Mouse (Mus musculus) gastrocnemius, adult 2 months (tissue): ENCODE results near the gene Gm28308. TPM values are rescaled to one million over a fixed set of nuclear protein-coding genes. Genes with fewer than 3 reads are reported as not detected.

ENCODE experiments used
- DNase-seq: peaks from one replicate; pipeline ENCODE4 v3.0.0; 2022
- H3K27ac ChIP-seq: fragments of 200-600 bp; 2 replicates; pipeline ENCODE4 v1.8.1; 2022; ENCODE audit warnings: mild to moderate bottlenecking
- H3K4me3 ChIP-seq: fragments of 200-600 bp; 2 replicates; pipeline ENCODE4 v1.8.1; 2022; ENCODE audit warnings: mild to moderate bottlenecking, moderate library complexity
- CTCF ChIP-seq: fragments of 200-600 bp; IDR thresholded peaks from 2 replicates; pipeline ENCODE4 v1.8.1; 2022; ENCODE audit warnings: antibody characterized with exemption, mild to moderate bottlenecking, moderate library complexity
- intact Hi-C: fragments of 180-260 bp; cut with DNase I; formaldehyde crosslinking; loops from one replicate; pipeline ENCODE4 v1.15.1; 2025
- total RNA-seq, 2 experiments: library from RNA; stranded (reverse); gene quantifications; 2 replicates each; pipeline ENCODE4 v1.2.3; 2021

Gm28308 gene
- total RNA-seq, 2 experiments from 2014 or later, result 0.82 TPM; not detected in 1

DNA sequence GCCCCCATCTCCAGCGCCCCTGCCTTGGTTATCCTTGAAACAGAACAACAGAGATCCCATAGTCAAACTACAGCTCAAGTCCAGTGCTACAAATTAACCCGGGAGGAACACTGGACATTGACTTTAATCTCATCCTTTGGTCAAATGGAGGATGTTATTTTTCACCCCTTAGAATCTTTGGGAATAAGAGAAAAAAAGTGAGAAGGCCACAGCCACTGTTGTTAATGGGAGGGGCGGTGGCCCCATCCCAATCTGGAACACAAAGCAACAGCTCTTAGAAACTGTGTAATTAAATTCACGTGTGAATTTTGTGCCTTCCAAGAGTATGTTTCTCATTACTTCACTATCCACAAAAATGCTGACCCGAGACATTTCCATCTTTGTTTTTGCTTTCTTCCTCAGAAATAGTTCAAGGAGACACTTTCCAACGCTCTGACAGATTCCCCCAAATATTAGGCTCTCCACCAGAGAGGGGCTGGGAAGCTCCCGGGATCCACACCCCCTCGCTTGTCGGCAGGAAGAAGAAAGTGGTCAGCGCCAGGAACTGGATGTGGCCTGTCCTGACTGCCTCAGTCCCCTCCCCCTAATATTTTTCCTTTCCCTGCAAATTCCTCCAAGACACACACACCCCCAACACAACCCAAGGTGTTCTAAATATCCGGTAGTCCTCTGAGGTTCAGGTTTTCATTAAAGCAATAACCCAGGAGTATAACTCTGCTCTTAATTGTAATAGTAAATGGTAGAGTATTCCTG, 14.5 kb upstream of the Gm28308 start:
- no peak for TF ChIP-seq CTCF
- peak overlapping the region; percentile 76 for H3K4me3 ChIP-seq
- intact Hi-C loops, result no loop called here
- DNase-seq, result no peak
- peak overlapping the region; percentile 93 for H3K27ac ChIP-seq

DNA sequence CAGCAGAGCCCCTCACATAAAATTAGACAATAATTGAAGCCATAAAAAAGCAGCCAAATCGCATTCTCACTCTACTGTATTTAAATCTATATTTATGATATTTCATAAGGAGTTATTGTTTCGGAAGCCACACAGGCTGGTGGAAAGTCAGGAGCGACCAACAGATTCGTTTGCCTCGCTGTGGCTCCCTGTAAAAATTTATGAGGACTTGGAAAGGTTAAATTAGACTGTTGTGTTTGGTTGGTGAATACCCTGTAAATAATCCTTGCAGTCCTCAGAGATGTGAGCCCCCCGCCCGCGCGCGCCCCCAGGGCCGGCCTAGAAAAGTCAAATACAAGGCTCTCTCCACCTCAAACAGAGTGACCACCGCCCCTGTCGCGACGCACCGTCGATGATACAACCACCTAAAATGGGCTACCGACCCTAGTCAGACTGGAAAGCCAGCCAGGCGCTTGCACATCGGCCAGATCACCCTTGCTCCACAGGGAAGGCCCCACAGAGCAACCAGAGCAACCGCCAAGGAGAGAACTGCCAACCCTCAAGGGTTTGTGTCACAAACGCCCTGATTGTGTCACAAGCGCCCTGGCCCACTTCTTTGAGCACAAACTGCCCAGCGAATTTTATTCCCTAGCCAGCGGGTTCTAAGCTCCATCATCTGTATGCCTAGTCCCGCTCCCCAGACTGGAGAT, 13.6 kb upstream of the Gm28308 start:
- TF ChIP-seq CTCF, result no peak
- Histone ChIP-seq H3K27ac (peak overlapping the region; percentile 93), H3K4me3 (peak overlapping the region; percentile 76)
- intact Hi-C loops, result no loop called here
- no peak for DNase-seq

DNA sequence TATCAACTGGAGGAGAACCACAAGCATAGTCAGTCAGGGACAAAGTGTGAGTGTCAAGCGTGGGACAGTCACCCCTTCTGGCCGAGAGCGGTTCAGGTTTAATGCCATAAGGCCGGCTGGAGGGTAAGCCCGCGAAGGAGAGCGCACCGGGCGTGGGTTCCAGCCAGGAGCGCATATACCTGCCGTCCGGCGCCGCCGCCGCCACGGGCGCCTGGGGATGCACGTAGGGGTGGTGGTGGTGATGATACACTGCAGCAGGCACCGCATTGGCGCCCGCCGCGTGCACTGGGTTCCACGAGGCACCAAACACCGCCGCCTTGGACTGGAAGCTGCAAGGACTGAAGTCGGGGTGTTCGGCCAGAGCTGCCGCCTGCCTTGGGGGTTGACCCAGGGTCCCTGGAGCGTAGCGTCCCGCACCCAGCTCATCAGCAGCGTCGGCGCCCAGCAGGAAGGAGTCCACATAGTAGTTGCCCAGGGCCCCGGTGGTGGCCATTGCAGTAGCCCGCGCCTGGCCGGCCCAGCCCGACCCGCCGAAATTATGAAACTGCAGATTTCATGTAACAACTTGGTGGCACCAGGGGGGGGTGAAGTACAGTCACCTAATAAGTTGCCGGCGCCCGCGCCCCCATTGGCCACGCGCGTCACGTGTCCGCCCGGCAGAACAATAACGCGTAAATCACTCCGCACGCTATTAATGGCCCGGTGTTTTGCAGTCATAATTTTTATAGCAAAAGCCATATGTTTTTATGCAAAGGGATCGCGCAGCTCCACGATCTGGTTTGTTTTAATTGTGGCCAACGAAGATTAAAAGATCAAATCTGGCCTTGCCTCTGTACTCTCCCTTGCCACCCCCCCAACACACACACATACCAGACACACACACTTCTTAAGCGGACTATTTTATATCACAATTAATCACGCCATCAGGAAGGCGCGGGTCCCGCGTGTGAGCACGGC, 12.8 kb upstream of the Gm28308 start:
- DNase-seq, result peak; percentile 93
- Histone ChIP-seq H3K4me3 (peak overlapping the region; percentile 76), H3K27ac (peak overlapping the region; percentile 93)
- intact Hi-C loops, result loop anchor here (2.0 kb wide), 1 partner anchor 15 kb away; no protein-coding TSS in a partner anchor
- no peak for TF ChIP-seq CTCF

DNA sequence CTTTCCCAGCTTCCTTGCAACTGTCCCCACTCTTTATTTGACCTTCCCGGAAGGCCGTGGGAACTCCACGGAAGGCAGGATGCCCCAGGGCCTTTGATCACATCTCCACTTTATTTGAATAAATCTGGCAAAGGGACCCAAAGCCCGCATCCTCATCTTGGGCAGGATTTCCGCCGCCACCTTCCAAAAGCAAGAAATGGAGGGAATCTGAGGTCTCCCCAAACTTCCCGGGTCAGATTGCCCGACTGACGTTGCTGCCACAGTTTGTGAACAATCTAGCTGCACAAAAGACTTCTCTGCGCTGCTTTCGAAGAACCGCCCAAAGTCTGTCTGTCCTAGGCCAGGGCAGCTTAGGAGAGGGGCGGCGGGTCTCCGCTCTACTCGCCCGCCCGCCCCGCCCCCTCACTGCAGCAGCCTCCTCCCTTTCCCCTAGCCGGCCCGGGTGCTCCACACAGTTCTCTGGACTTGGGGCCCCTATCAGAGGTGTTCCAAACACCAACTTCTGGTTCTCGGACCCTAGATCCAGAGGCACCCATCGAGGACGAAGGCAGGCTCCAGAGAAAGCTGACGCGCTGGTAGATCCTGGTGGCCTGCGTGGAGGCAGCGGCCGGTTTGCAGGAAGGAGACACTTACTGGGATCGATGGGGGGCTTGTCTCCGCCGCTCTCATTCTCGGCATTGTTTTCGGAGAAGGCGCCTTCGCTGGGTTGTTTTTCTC, 11.9 kb upstream of the Gm28308 start:
- Histone ChIP-seq H3K27ac (peak overlapping the region; percentile 93), H3K4me3 (peak overlapping the region; percentile 76)
- DNase-seq, result no peak
- intact Hi-C loops, result loop anchor here (2.0 to 5.0 kb wide), 2 partner anchors 14 to 753 kb away; partner anchors contain the start of gene Cbx3
- TF ChIP-seq CTCF, result no peak

DNA sequence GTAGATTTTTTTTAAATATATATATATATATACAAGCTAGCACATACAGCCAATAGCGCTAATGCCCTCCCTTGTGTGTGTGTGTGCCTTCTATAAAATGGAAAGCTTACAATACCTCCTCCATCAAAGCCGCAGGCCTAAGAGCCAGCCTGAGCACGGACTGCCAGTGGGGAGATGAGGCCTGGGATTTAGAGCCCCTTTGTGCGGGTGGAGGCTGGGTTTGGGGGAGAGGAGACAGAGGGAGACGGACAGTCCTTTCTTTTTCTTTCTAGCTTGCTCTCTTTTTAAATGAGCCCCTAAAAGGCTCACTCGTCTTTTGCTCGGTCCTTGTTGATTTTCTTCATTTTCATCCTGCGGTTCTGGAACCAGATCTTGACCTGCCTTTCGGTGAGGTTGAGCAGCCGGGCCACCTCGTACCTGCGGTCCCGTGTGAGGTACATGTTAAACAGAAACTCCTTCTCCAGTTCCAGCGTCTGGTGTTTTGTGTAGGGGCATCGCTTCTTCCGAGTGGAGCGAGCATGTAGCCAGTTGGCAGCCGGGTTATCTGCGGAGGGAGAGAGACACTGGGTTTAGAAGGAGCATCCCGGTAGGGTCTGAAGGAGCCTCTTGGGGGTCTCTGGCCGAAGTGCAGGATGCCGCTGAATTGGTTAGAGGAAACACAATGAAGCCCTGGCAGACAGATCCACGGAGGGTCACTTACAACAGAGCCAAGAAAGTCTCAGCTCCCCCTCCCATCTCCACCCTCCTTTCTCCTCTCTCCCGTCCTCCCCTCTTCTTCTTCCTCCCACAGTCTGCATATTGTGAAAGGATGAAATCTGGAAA, 11.0 kb upstream of the Gm28308 start:
- Histone ChIP-seq H3K27ac (peak overlapping the region; percentile 93), H3K4me3 (peak overlapping the region; percentile 76)

DNA sequence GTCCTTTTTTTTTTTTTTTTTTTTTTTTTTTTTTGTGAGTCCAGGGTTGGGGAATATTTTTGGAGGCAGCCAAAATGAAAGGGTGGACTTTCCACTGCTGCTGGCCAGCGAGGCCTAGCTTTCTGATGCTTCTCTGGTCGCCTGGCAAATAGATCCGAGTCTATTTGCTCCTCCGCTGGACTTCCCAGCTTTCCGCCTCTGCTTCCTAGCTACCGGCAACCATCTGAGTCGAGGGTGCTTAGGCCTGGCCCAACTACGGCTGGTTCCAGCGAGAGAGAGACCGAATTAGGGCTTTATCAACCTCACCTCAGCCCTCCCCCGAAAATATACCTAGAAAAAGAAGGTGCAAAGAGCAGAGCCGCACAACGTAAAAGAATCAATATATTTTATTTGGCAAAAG, 9.6 kb upstream of the Gm28308 start:
- peak overlapping the region; percentile 76 for H3K4me3 ChIP-seq
- DNase-seq, result peak; percentile 35

More for the DNA sequence above, 11.0 kb upstream of the Gm28308 start:
- no peak for TF ChIP-seq CTCF
- DNase-seq, result no peak
- intact Hi-C loops, result loop anchor here (2.0 to 5.0 kb wide), 2 partner anchors 13 to 752 kb away; partner anchors contain the start of gene Cbx3

DNA sequence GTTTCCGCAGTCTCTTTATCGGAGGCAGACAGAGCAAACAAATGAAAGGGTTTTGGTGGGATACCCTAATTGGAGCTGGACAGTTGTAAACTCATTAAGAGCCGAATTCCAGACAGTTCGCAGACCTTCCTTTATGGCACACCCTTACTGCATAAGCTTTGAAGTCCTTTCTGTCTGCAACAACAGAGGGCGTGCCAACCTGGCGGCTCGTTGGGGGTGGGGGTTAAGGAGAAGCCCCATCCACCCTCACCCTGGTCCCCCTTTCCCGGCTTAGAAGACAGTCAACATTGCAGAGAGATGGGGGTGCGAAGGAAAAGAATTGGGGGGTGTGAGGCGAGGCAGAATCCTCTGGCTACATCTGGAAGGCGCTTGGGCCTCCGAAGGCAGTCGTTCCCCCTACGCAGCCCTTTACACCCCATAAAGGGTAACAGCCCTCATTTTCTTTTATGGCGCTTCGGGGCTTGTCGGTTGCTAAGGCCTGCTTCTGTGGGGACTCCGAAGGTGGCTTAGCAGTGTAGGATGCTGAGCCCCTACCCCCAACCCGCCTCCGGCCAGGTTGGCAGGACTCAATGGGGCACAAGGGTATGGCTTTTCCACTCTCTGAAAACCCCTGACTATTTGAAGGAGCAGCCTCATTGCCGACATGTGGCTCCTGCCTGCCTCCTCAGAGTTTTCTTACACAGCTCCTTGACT, 9.0 kb upstream of the Gm28308 start:
- intact Hi-C loops, result loop anchor here (2.0 to 5.0 kb wide), 3 partner anchors 345 to 750 kb away; partner anchors contain the start of gene Cbx3
- peak; percentile 54 for DNase-seq
- H3K27ac ChIP-seq, result peak overlapping the region; percentile 93
- TF ChIP-seq CTCF, result no peak
- peak overlapping the region; percentile 76 for H3K4me3 ChIP-seq

More for the DNA sequence above, 9.6 kb upstream of the Gm28308 start:
- intact Hi-C loops, result loop anchor here (5.0 kb wide), 1 partner anchor 750 kb away; the partner anchor contains the start of gene Cbx3
- no peak for TF ChIP-seq CTCF
- H3K27ac ChIP-seq, result peak overlapping the region; percentile 93

DNA sequence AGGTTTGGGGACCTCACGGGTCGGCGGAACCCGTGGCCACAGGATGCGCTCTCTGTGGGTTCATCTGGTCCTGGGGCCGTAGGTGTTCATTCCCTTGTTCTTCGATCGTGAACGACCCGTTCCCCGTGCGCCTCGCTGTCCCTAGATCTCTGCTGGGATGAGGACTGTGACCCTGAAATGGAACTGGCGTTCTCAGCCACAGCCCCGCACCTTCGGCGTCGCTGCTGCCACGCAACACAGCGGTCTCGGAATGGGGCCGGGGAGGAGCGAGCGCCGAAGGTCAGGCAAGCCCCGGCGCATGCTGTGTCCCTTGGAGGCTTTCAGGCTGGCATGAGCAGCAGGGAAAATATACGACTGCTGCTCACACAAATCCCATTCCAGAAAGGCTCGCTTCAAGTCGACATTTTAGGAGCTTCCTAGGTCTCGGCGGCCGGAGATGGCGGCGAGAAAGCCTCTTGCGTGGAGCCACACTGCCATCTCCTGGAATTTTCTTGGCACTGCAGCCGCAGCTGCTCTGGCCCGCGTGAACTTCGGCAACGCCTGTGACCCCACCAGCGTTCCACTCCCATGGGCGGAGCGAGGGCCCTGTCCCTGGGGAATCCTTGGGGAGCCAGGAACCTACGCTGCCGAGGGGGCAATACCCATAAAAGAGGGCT, 8.3 kb upstream of the Gm28308 start, which contains the start of gene Hoxa7:
Gene Hoxa7, minus strand, starts transcription at position 518 of the 656 bp plus-strand sequence.
- TF ChIP-seq CTCF, result no peak; the same call in 1 of the 2 replicates
- Histone ChIP-seq H3K27ac (peak within 1 kb of the TSS; percentile 93), H3K4me3 (peak within 1 kb of the TSS; percentile 76)
- DNase-seq, result peak; percentile 95
- intact Hi-C loops, result loop anchor here (2.0 to 5.0 kb wide), 3 partner anchors 345 to 749 kb away; partner anchors contain the start of gene Cbx3

DNA sequence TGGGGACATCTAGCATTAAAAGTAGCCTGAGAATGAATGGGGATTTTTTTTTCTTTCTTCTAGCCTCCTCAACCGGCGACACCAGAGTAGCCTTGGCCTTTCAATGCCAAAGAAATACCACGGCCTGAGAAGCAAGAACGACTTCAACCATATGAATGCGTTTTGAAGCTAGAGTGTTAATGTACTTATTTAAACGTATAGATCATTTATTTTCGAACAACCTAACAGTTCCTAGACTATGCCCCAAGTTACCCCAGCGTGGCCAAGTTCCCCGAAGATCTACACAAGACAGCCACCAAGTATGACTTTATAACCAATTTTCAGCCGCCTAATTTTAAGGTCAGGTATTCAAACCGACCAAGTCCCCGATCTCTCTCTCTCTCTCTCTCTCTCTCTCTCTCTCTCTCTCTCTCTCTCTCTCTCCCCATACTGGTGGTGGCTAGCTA, 7.7 kb upstream of the Gm28308 start:
- Histone ChIP-seq H3K4me3 (peak overlapping the region; percentile 76), H3K27ac (peak overlapping the region; percentile 93)
- TF ChIP-seq CTCF, result no peak
- no peak for DNase-seq
- intact Hi-C loops, result loop anchor here (2.0 to 5.0 kb wide), 3 partner anchors 344 to 749 kb away; partner anchors contain the start of gene Cbx3
